Mouse (Mus musculus) kidney, adult 2 months (tissue): Measurements from ENCODE around the gene Tgfbi. TPM values are rescaled to one million over a fixed set of nuclear protein-coding genes. Genes with fewer than 3 reads are reported as not detected.

Experiments used
- DNase-seq: peaks from one replicate; pipeline ENCODE4 v3.0.0; 2021
- H3K27ac ChIP-seq: fragments of 200-500 bp; 2 replicates; pipeline ENCODE4 v1.5.1; 2012; ENCODE audit warnings: low read depth, low read length, control low read depth, inconsistent platforms; ENCODE audit not compliant: insufficient read depth
- H3K27me3 ChIP-seq: fragments of 200-500 bp; replicated peaks from 2 replicates; pipeline ENCODE4 v1.6.1; 2012; ENCODE audit warnings: mild to moderate bottlenecking, moderate library complexity, low read length, inconsistent platforms; ENCODE audit not compliant: control insufficient read depth, insufficient read depth
- H3K36me3 ChIP-seq: fragments of 200-500 bp; 2 replicates; pipeline ENCODE4 v1.6.1; 2012; ENCODE audit warnings: mild to moderate bottlenecking, moderate library complexity, low read length, inconsistent platforms; ENCODE audit not compliant: control insufficient read depth, insufficient read depth
- H3K4me1 ChIP-seq: fragments of 200-500 bp; 2 replicates; pipeline ENCODE4 v1.6.1; 2011; ENCODE audit warnings: low read length; ENCODE audit not compliant: control insufficient read depth, insufficient read depth
- H3K4me3 ChIP-seq: fragments of 200-500 bp; 2 replicates; pipeline ENCODE4 v1.5.1; 2011; ENCODE audit warnings: mild to moderate bottlenecking, low read depth, low read length, control low read depth; ENCODE audit not compliant: insufficient read depth
- CTCF ChIP-seq: fragments of 200-500 bp; conservative IDR thresholded peaks from 2 replicates; pipeline ENCODE4 v1.5.1; 2011; ENCODE audit warnings: low read depth, mild to moderate bottlenecking, control low read depth, low read length, moderate library complexity, mixed read lengths; ENCODE audit not compliant: insufficient read depth, insufficient read length
- POLR2A ChIP-seq: fragments of 200-500 bp; IDR thresholded peaks from one replicate; pipeline ENCODE4 v1.6.1; 2011; ENCODE audit warnings: low read depth, low read length, control low read depth
- WGBS: fragments of 180-500 bp; shearing (Covaris S2); methylation state at CpG from one replicate; pipeline ENCODE4 v1.1.7; 2018; 5-methylcytosine and 5-hydroxymethylcytosine counted together
- polyA plus RNA-seq: library from polyadenylated mRNA; depleted of rRNA; stranded (reverse); fragments of >200 nt; gene quantifications from 2 replicates; pipeline ENCODE4 v1.2.3, GENCODE M21; 2012

Tgfbi gene
- polyA plus RNA-seq, 1 experiment: 18.8 TPM

GRCm38 (mm10) chr13:56575701-56576321 lies 33.5 kb upstream of the Tgfbi start:
- TF ChIP-seq POLR2A (no peak), CTCF (peak; percentile 96)

GRCm38 (mm10) chr13:56578097-56578496 lies 31.2 kb upstream of the Tgfbi start:
- Histone ChIP-seq H3K4me3 (no peak overlapping the region), H3K36me3 (no peaks in the 10 kb centered on the region), H3K4me1 (no peaks in the 10 kb centered on the region), H3K27me3 (no peaks in the 10 kb centered on the region), H3K27ac (no peak overlapping the region)
- 67% methylated on average over 5 of the region's 5 CpGs for WGBS
- DNase-seq: no peak
- TF ChIP-seq POLR2A: no peak
- peak; percentile 26; the same call in 1 of the 2 replicates for TF ChIP-seq CTCF

More at GRCm38 (mm10) chr13:56575701-56576321, 33.5 kb upstream of the Tgfbi start:
- Histone ChIP-seq H3K36me3 (no peaks in the 10 kb centered on the region), H3K4me3 (no peak overlapping the region), H3K27me3 (no peaks in the 10 kb centered on the region), H3K4me1 (0 out of 2 replicates have a peak, but pooled peaks cover 3% of the 10 kb centered on the region), H3K27ac (peak overlapping the region; percentile 9; the same call in 1 of the 2 replicates)
- DNase-seq: peak; percentile 88
- 50% methylated on average over 12 of the region's 12 CpGs for WGBS

DNA sequence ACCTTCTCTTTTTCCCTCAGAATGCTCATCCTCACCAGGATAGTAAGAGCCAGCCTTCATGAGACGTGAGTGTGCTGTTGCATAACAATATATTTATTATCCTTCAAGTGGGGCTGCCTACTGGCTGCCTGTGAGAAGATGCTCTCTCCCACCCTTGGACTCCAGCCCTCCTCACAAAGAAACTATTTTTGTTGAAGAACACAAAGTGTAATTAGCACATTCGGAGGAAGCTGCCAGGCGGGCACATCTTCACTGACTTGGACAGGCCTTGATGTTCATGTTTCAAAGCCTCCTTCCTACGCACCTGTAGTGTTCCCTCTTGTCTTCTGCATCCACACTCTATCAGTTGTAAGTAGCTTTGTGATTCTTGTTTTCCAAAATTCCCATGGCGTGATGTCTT lies 28.9 kb upstream of the Tgfbi start:
- H3K4me1 ChIP-seq: no peaks in the 10 kb centered on the region
- H3K36me3 ChIP-seq: no peaks in the 10 kb centered on the region
- 92% methylated on average over 5 of the region's 5 CpGs for WGBS
- H3K4me3 ChIP-seq: no peak overlapping the region
- TF ChIP-seq POLR2A (no peak), CTCF (no peak)
- DNase-seq: no peak
- H3K27ac ChIP-seq: no peak overlapping the region
- H3K27me3 ChIP-seq: no peaks in the 10 kb centered on the region

DNA sequence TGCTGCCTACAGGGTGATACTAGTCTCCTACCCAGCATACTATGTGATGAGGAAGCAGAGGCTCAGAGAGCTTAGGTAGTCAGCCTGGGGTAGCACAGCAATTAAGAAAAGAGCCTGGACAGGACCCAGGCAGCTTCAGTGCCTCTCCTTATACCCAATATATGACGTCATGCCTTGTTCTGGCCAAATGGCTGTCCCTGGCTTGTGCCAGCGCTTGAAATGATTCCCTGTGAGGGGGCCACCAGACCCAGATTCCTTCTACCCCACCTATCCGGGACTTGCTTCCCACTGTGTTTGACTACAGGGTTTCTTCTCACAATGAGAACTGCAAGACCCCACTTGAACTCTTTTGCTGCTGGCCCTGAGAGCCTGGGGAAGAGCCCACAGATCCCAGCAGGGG lies 27.8 kb upstream of the Tgfbi start:
- Histone ChIP-seq H3K4me3 (no peak overlapping the region), H3K27ac (no peak overlapping the region), H3K4me1 (no peaks in the 10 kb centered on the region), H3K36me3 (no peaks in the 10 kb centered on the region), H3K27me3 (no peaks in the 10 kb centered on the region)
- 54% methylated on average over 3 of the region's 3 CpGs for WGBS
- no peak for DNase-seq
- TF ChIP-seq POLR2A (no peak), CTCF (no peak)

- H3K4me3 ChIP-seq: no peak overlapping the region
- no peaks in the 10 kb centered on the region for H3K36me3 ChIP-seq
- TF ChIP-seq POLR2A (no peak), CTCF (no peak)
- no peak for DNase-seq
- 17% methylated on average over 6 of the region's 6 CpGs for WGBS
- no peaks in the 10 kb centered on the region for H3K4me1 ChIP-seq
- H3K27ac ChIP-seq: no peak overlapping the region
- no peaks in the 10 kb centered on the region for H3K27me3 ChIP-seq
These were observed 27.3 kb upstream of the Tgfbi start for GRCm38 (mm10) chr13:56581961-56582434.

- Histone ChIP-seq H3K36me3 (no peaks in the 10 kb centered on the region), H3K27me3 (no peaks in the 10 kb centered on the region), H3K4me1 (no peaks in the 10 kb centered on the region), H3K27ac (no peak overlapping the region), H3K4me3 (no peak overlapping the region)
- no peak for DNase-seq
- 65% methylated on average over 3 of the region's 3 CpGs for WGBS
- no peak for TF ChIP-seq POLR2A
- no peak for TF ChIP-seq CTCF
These were observed 26.6 kb upstream of the Tgfbi start for GRCm38 (mm10) chr13:56582720-56583119.

GRCm38 (mm10) chr13:56586046-56586445 lies 23.3 kb upstream of the Tgfbi start:
- WGBS: 70% methylated on average over 3 of the region's 3 CpGs
- TF ChIP-seq POLR2A (no peak), CTCF (no peak)
- Histone ChIP-seq H3K4me3 (no peak overlapping the region), H3K27ac (no peak overlapping the region), H3K4me1 (no peaks in the 10 kb centered on the region), H3K27me3 (no peaks in the 10 kb centered on the region), H3K36me3 (no peaks in the 10 kb centered on the region)
- DNase-seq: no peak

DNA sequence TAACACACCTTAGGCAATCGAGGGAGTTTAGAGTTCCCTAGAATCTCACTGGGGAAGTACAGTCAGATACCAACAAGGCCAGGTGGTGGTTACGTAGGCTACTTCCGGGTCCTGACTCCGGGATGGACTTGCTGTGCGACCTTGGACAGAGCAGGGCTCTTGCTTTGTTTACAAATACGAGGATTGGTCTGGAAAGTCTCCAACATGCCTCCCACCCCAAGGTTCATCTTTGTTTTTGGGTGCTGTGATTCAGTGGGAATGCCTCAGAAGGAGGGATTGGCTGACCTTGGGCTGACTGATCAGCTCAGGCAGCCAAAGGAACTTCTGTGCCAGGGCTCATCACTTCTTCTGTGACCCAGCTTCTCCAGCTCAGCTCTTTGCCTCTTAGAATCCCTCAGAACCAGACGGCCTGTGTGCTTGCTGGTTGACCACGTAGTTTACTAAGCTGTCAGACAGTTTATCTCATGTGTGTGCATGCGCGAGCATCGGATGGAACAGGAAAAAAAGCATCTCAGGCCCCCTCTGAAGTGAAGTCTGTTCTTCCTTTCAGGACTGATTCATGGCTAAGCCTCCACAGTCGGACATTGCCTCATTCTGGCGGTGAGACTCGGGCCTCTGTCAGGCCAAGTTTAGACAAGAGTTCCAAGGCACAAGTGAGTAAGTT lies 20.7 kb upstream of the Tgfbi start:
- no peaks in the 10 kb centered on the region for H3K4me1 ChIP-seq
- TF ChIP-seq POLR2A (no peak), CTCF (no peak)
- no peaks in the 10 kb centered on the region for H3K36me3 ChIP-seq
- 78% methylated on average over 14 of the region's 14 CpGs for WGBS
- peak; percentile 11 for DNase-seq
- H3K4me3 ChIP-seq: no peak overlapping the region
- no peak overlapping the region for H3K27ac ChIP-seq
- H3K27me3 ChIP-seq: no peaks in the 10 kb centered on the region
